Mouse (Mus musculus) midbrain, embryonic 11.5 days (tissue): ENCODE results near the gene Sh3rf3. TPM values are rescaled to one million over a fixed set of nuclear protein-coding genes. Genes with fewer than 3 reads are reported as not detected.

Source experiments
- ATAC-seq: fragments of 200-750 bp; cut with Nextera tagmentation; 2 replicates; pipeline ENCODE4 v1.8.0; 2017; ENCODE audit warnings: moderate TSS enrichment, moderate library complexity; ENCODE audit not compliant: low FRiP score
- DNase-seq: peaks from one replicate; pipeline ENCODE4 v3.0.0; 2015; ENCODE audit warnings: low spot score; ENCODE audit errors: missing footprints
- H3K27ac ChIP-seq: fragments of 300-500 bp; sonication (generic); 2 replicates; pipeline ENCODE4 v1.5.1; 2014; ENCODE audit warnings: low read depth, low read length
- H3K27me3 ChIP-seq: fragments of 300-500 bp; sonication (generic); 2 replicates; pipeline ENCODE4 v1.6.1; 2014; ENCODE audit warnings: mild to moderate bottlenecking, low read length, moderate library complexity, mixed read lengths; ENCODE audit not compliant: control insufficient read depth, insufficient read depth
- H3K36me3 ChIP-seq: fragments of 300-500 bp; sonication (generic); 2 replicates; pipeline ENCODE4 v1.6.1; 2014; ENCODE audit warnings: mild to moderate bottlenecking, low read length, moderate library complexity, mixed read lengths; ENCODE audit not compliant: control insufficient read depth, insufficient read depth
- H3K4me1 ChIP-seq: fragments of 300-500 bp; sonication (generic); 2 replicates; pipeline ENCODE4 v1.6.1; 2014; ENCODE audit warnings: low read length; ENCODE audit not compliant: control insufficient read depth, insufficient read depth
- H3K4me2 ChIP-seq: fragments of 300-500 bp; sonication (generic); 2 replicates; pipeline ENCODE4 v1.6.1; 2014; ENCODE audit warnings: mild to moderate bottlenecking, moderate library complexity
- H3K4me3 ChIP-seq: fragments of 300-500 bp; sonication (generic); 2 replicates; pipeline ENCODE4 v1.5.1; 2014; ENCODE audit warnings: low read depth, low read length
- H3K9ac ChIP-seq: fragments of 300-500 bp; sonication (generic); 2 replicates; pipeline ENCODE4 v1.6.1; 2014; ENCODE audit warnings: low read length
- H3K9me3 ChIP-seq: fragments of 300-500 bp; sonication (generic); 2 replicates; pipeline ENCODE4 v1.6.1; 2016; ENCODE audit warnings: low read length; ENCODE audit not compliant: control insufficient read depth
- WGBS: fragments of 180-500 bp; shearing (Covaris S2); extraction: QIAGEN DNeasy Blood & Tissue Kit; methylation state at CpG from one replicate; pipeline ENCODE4 v1.1.7; 2014; 5-methylcytosine and 5-hydroxymethylcytosine counted together
- polyA plus RNA-seq: library from polyadenylated mRNA; unstranded; fragments of >200 nt; fragmentation: Nextera tagmentation; extraction: Ambion mirVana; gene quantifications from 2 replicates; pipeline ENCODE4 v1.2.1, GENCODE M21; 2014

Sh3rf3 gene
- polyA plus RNA-seq, 1 experiment from 2014 or later = 0.51 TPM

GRCm38 (mm10) chr10:58942819-58943218 lies 129.7 kb downstream of the Sh3rf3 start:
- no peak for DNase-seq
- H3K4me3 ChIP-seq = no peak overlapping the region
- WGBS = 88% methylated on average over 3 of the region's 3 CpGs

GRCm38 (mm10) chr10:58943661-58944400 lies 130.7 kb downstream of the Sh3rf3 start:
- H3K4me2 ChIP-seq = no peak overlapping the region
- H3K9ac ChIP-seq = no peak overlapping the region
- H3K27ac ChIP-seq = no peak overlapping the region
- no peak for ATAC-seq
- H3K4me1 ChIP-seq = no peaks in the 10 kb centered on the region
- H3K9me3 ChIP-seq = no peaks in the 10 kb centered on the region
- WGBS = 84% methylated on average over 9 of the region's 9 CpGs
- H3K27me3 ChIP-seq = no peaks in the 10 kb centered on the region
- no peak for DNase-seq
- no peak overlapping the region for H3K4me3 ChIP-seq
- H3K36me3 ChIP-seq = no peaks in the 10 kb centered on the region

More at GRCm38 (mm10) chr10:58942819-58943218, 129.7 kb downstream of the Sh3rf3 start:
- no peaks in the 10 kb centered on the region for H3K36me3 ChIP-seq
- H3K9me3 ChIP-seq = no peaks in the 10 kb centered on the region
- H3K27me3 ChIP-seq = no peaks in the 10 kb centered on the region
- H3K4me2 ChIP-seq = no peak overlapping the region
- H3K9ac ChIP-seq = no peak overlapping the region
- no peak overlapping the region for H3K27ac ChIP-seq
- H3K4me1 ChIP-seq = no peaks in the 10 kb centered on the region
- ATAC-seq = no peak

- DNase-seq = no peak
- Histone ChIP-seq H3K27ac (no peak overlapping the region), H3K4me1 (peaks cover 1% of the 10 kb centered on the region; the same call in 1 of the 2 replicates), H3K36me3 (no peaks in the 10 kb centered on the region), H3K4me2 (no peak overlapping the region), H3K27me3 (no peaks in the 10 kb centered on the region), H3K9me3 (no peaks in the 10 kb centered on the region), H3K4me3 (no peak overlapping the region), H3K9ac (no peak overlapping the region)
- ATAC-seq = no peak
- WGBS = 79% methylated on average over 6 of the region's 6 CpGs
Observed at GRCm38 (mm10) chr10:58944930-58945329, 131.8 kb downstream of the Sh3rf3 start.

- peak; percentile 76 for ATAC-seq
- H3K4me2 ChIP-seq = no peak overlapping the region
- WGBS = 35% methylated on average over 11 of the region's 11 CpGs
- H3K36me3 ChIP-seq = no peaks in the 10 kb centered on the region
- no peak overlapping the region for H3K4me3 ChIP-seq
- no peaks in the 10 kb centered on the region for H3K9me3 ChIP-seq
- peak; percentile 88 for DNase-seq
- no peak overlapping the region for H3K9ac ChIP-seq
- H3K27me3 ChIP-seq = no peaks in the 10 kb centered on the region
- peaks cover 7% of the 10 kb centered on the region; the same call in 1 of the 2 replicates for H3K4me1 ChIP-seq
- no peak overlapping the region for H3K27ac ChIP-seq
Observed at GRCm38 (mm10) chr10:58949770-58950638, 136.8 kb downstream of the Sh3rf3 start.

GRCm38 (mm10) chr10:58960193-58960592 lies 147.0 kb downstream of the Sh3rf3 start:
- Histone ChIP-seq H3K4me3 (no peak overlapping the region), H3K27ac (no peak overlapping the region), H3K4me1 (no peaks in the 10 kb centered on the region), H3K4me2 (no peak overlapping the region), H3K27me3 (no peaks in the 10 kb centered on the region), H3K36me3 (no peaks in the 10 kb centered on the region), H3K9ac (no peak overlapping the region), H3K9me3 (no peaks in the 10 kb centered on the region)
- 83% methylated on average over 4 of the region's 4 CpGs for WGBS
- no peak for ATAC-seq
- no peak for DNase-seq

- H3K27ac ChIP-seq = no peak overlapping the region
- H3K27me3 ChIP-seq = no peaks in the 10 kb centered on the region
- H3K4me2 ChIP-seq = no peak overlapping the region
- WGBS = 83% methylated on average over 4 of the region's 4 CpGs
- H3K4me1 ChIP-seq = no peaks in the 10 kb centered on the region
- no peaks in the 10 kb centered on the region for H3K36me3 ChIP-seq
- H3K4me3 ChIP-seq = no peak overlapping the region
- ATAC-seq (no peak), DNase-seq (no peak)
- no peaks in the 10 kb centered on the region for H3K9me3 ChIP-seq
- H3K9ac ChIP-seq = no peak overlapping the region
Observed at GRCm38 (mm10) chr10:58968236-58968635, 155.1 kb downstream of the Sh3rf3 start.

GRCm38 (mm10) chr10:58969351-58969750 lies 156.2 kb downstream of the Sh3rf3 start:
- H3K36me3 ChIP-seq = no peaks in the 10 kb centered on the region
- H3K9me3 ChIP-seq = no peaks in the 10 kb centered on the region
- ATAC-seq = no peak
- H3K4me3 ChIP-seq = no peak overlapping the region
- H3K27ac ChIP-seq = no peak overlapping the region
- 79% methylated on average over 5 of the region's 5 CpGs for WGBS
- no peaks in the 10 kb centered on the region for H3K4me1 ChIP-seq
- DNase-seq = no peak
- no peaks in the 10 kb centered on the region for H3K27me3 ChIP-seq
- no peak overlapping the region for H3K4me2 ChIP-seq
- H3K9ac ChIP-seq = no peak overlapping the region

- ATAC-seq (no peak), DNase-seq (no peak)
- 100% methylated on average over 1 of the region's 1 CpGs for WGBS
- Histone ChIP-seq H3K4me2 (no peak overlapping the region), H3K27ac (no peak overlapping the region), H3K4me1 (no peaks in the 10 kb centered on the region), H3K36me3 (no peaks in the 10 kb centered on the region), H3K9me3 (no peaks in the 10 kb centered on the region), H3K9ac (no peak overlapping the region), H3K4me3 (no peak overlapping the region), H3K27me3 (no peaks in the 10 kb centered on the region)
Observed at GRCm38 (mm10) chr10:58972115-58972514, 159.0 kb downstream of the Sh3rf3 start.

- no peak overlapping the region for H3K9ac ChIP-seq
- ATAC-seq = no peak
- H3K4me1 ChIP-seq = no peaks in the 10 kb centered on the region
- no peak overlapping the region for H3K4me3 ChIP-seq
- no peak for DNase-seq
- H3K36me3 ChIP-seq = no peaks in the 10 kb centered on the region
- no peak overlapping the region for H3K27ac ChIP-seq
- no peaks in the 10 kb centered on the region for H3K9me3 ChIP-seq
- no peaks in the 10 kb centered on the region for H3K27me3 ChIP-seq
- WGBS = 91% methylated on average over 5 of the region's 5 CpGs
- H3K4me2 ChIP-seq = no peak overlapping the region
Observed at GRCm38 (mm10) chr10:58974138-58974537, 161.0 kb downstream of the Sh3rf3 start.
